Mouse (Mus musculus) left cerebral cortex, adult 8-10 months (tissue): Measurements from ENCODE around the gene Lin52. TPM values are rescaled to one million over a fixed set of nuclear protein-coding genes. Genes with fewer than 3 reads are reported as not detected.
A peak's percentile ranks its signal among the peaks of the same experiment; 100 is the strongest.
"Not testable (repeated sequence)": the region's sequence is repeated elsewhere in the genome, so short reads cannot be mapped to it uniquely, and the experiment has no call there.

Experiments
- DNase-seq, 2 experiments: peaks; one replicate each; pipeline ENCODE4 v3.0.0; 2022; ENCODE audit warnings: low spot score in 2 of 2
- total RNA-seq, 4 experiments: library from RNA; stranded (reverse); gene quantifications; 2 replicates each; pipeline ENCODE4 v1.2.4; 2022

The Lin52 gene
- total RNA-seq, 4 experiments from 2014 or later, result 23.4 to 29.7 (median 27.4) TPM

DNA sequence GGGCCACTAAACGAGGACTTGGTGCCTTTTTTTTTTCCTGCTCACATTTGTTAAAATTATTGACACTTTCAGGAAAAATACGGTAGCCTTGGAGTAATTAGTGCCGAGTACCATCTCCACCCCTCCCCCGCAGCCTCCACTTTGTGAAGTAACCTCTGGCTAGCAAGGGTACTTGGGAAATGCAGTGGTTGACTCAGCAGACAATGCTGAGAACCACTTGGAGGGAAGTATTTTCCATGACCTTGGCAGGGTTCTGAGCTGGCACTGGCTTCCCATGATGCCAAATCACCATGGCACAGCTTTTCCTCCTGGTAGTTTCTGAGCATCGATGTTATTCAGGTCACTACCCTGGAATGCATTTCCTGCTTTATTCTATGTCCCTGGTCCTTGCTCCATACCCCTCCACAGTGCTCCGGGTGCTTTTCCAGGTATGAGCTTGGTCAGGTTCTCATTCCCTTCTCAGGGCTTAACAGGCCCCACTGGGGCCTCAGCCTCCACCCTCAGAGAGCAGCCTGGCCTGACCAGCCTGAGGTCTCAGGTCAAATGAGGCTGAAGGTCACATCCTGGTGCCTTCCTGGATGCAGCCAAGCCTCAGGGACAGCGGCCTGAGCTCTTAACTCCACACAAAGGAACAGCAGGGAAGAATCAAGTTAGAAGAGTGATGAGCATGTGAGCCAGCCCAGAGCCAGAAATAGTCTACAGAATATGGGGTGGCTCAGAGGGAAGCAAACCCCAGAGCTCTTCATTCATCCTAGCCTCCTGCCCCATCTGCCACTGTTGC, 82.7 kb downstream of the Lin52 start:
- no peak for DNase-seq

DNA sequence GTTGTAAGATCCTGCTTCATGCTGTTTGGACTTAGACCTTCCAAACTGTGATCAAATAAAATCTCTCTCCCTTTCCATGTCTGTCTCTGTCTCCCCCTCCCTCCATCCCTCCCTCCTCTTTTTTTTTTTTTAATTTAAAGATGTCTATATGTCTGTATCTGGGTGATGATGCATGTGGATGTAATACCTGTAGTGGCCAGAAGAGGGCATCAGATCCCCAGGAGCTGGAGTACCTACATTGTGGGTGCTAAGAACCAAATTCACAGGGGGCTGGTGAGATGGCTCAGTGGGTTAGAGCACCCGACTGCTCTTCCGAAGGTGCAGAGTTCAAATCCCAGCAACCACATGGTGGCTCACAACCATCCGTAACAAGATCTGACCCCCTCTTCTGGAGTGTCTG, 88.3 kb downstream of the Lin52 start:
- not testable (repeated sequence) for DNase-seq

DNA sequence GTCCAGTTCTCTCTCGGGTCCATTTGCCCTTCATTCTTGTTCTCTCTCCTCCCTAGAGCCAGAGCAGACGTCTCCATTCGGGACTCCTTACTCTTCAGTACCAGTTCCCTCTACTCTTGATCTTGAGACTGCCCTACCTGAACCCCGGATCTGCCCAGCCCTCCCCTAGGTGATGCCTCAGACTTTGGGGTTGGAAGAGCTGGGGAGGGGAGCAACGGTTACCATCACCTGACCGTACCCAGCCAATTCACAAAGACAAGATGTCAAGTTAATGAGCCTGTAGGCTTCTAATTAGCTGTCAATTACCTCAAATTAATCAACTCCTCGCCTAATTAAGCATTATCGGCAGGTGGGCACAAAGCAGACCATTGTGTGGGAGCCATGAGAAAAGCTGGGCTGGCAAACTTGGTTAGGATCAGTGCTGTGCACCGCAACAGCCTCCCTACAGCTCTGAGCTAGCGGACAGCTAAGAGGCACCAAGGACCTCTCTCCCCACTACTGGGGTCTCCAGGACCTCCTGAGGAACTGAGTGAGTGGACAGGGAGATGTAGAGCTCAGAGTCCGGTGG, 90.3 kb downstream of the Lin52 start:
- no peak for DNase-seq

DNA sequence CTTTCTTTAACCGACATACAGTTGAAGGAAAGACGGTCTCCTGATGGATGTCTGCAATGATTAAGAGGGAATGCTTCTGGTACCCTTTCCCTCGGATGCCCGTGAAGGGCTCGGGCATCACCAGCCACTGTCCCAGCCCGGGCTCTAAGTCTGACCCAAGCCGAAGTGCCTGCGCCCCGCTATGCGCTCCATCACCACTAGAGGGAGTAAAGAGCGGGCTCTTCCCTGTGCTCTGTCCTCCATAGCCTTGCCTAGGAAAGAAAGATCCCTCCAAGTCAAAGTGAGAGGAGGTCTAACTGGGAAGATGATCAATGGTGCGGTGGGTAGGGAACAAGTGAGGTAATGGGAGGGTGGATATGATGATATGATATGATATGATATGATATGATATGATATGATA, 94.8 kb downstream of the Lin52 start:
- peak in 1 of 2 experiments; percentile 39 for DNase-seq

DNA sequence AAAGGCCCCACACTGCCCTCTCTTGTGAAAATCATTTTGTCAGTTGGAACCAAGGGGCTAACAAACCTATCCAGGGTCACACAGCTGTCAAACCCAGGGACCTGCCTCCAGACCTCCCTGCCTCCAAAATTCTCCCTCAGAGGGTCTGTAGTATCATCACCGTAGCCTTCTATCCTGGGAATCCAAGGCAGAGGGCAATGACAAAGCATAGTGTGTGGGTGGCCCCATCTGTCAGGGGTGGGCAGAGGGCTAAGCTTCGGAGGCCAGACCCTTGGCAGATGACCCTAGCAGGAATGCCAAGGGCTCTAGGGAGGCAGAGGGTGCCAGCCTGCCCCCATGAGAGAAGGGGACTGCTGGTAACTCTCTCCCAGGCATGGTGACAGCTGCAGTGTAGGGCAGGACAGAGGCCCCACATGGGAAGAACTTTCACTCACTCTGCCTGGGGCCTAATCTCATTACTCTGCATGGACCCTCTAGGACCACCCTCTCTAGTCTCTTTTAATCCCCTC, 95.4 kb downstream of the Lin52 start:
- no peak for DNase-seq

DNA sequence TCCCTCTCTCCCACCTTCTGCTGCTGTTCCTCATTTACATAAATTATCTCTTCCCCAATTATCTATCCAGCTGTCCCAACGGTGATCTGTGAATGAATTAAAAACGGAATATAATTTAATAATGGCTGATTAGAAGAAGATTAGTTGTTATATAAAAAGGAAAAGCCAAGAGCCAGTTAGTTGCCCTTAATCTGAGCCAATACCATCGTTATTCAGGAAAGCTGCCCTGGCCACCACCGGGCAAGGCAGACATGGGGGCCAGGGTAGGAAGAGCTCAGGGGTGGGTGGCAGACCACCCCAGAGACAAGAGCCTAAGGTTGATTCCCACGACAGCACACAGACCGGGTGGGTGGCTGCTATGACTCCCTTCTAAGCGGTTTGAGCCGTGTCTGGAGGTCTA, 97.0 kb downstream of the Lin52 start:
- DNase-seq, result no peak

DNA sequence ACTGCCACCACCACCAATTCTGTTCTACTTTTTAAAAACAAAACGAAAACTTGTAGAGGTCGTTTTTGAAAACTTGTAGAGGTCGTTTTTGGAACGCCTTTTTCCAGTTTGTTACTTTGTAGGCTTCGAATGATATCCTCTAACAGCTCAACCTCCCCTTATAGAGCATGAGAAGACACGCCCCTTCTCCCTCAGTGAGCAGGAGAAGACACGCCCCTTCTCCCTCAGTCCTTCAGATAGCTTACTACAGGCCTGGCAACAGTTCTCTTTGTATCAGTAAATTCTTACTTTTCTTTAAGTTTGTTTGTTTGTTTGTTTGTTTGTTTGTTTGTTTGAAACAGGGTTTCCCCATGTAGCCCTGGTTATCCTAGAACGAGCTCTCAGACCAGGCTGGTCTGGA, 104.0 kb downstream of the Lin52 start:
- DNase-seq, result no peak

DNA sequence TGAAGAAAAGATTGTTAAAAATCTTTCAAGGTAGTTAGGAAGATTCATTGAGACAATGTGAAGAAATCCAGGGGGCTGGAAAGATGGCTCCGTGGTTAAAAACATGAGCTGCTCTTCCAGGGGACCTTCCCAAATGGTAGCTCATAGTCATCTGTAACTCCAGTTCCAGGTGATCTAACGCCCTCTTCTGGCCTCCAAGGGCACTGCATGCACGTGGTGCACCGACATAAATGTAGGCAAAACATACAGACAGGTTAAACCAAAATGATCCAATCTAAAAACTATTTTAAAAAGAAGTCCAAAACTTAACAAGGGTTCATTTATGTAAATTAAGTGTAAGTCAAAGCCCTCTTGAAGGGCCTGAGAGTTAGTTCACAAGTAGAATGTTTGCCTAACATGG, 111.3 kb downstream of the Lin52 start:
- DNase-seq, result no peak

DNA sequence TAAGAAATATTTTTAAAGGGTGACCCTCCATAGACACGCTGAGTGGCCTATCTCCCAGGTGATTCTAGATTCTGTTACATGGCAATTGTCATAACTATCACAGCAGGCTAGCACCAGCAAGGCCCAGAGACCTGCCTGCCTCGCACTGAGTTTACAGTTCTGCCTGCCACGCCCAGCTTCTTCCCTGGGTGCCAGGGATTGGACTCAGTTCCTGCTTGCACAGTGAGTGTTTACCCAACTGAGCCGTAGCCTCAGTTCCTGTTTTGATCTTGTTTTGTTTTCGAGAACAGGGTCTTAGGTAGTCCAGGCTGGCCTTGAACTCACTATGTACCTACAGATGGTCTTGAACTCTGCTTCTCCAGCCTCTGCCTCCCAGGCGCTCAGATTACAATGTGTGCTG, 116.4 kb downstream of the Lin52 start:
- no peak for DNase-seq

DNA sequence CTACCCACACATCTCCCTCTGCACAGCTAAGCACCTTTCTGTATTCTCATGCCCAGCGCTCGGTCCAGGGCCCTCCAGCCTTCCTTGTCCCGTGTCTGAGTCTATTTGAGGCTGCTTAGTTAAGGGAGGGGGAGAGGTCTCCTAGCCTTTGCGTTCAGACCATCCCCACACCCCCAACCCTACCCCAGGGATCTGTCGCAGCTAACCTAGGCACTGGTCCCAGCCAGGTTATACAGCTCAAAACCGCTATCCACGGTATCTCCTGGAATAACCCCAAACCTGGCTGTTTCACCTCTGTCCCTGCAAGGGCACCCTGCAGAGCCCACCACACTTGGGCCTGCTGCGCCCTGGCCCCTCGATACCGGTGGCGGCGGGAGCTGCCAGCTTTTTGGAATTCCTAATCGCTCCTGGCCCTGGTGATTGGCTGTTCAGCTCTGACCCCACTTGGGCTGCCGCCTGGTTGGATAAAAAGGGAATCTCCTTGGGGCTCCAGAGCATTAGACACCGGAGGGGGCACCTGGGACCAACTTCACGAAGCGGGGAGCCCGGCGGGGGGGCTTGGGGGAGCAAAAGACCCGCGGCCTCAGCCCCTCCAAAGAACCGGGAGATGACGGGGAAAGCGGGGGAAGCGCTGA, 118.2 kb downstream of the Lin52 start, which contains the start of gene Vsx2:
Vsx2 (plus strand) TSS at position 427 of the 635 bp plus-strand sequence.
- DNase-seq, result no peak

DNA sequence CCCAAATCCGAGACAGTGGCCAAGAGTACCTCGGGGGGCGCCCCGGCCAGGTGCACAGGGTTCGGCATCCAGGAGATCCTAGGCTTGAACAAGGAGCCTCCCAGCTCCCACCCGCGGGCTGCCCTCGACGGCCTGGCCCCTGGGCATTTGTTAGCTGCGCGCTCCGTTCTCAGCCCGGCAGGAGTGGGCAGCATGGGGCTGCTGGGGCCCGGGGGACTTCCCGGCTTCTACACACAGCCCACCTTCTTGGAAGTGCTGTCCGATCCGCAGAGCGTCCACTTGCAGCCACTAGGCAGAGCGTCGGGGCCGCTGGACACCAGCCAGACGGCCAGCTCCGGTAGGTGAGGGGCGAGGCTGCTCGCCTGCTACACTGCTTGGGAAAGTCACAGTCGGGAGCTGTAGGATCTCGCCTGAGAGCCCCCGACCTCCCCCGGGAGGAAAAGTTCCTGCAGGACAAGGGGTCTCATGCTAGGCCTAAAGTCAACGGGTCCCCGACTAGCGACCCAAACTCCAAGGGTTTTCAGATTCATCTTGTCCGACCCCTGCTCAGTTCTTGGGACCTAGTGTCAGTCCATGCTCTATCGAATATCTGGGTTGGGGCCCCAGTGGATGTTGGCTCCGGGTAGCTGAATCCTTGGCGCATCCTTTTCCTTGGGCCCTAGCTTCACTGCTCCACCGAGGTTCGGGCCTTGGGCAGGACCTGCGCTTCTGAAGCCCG, 118.9 kb downstream of the Lin52 start:
- no peak for DNase-seq

DNA sequence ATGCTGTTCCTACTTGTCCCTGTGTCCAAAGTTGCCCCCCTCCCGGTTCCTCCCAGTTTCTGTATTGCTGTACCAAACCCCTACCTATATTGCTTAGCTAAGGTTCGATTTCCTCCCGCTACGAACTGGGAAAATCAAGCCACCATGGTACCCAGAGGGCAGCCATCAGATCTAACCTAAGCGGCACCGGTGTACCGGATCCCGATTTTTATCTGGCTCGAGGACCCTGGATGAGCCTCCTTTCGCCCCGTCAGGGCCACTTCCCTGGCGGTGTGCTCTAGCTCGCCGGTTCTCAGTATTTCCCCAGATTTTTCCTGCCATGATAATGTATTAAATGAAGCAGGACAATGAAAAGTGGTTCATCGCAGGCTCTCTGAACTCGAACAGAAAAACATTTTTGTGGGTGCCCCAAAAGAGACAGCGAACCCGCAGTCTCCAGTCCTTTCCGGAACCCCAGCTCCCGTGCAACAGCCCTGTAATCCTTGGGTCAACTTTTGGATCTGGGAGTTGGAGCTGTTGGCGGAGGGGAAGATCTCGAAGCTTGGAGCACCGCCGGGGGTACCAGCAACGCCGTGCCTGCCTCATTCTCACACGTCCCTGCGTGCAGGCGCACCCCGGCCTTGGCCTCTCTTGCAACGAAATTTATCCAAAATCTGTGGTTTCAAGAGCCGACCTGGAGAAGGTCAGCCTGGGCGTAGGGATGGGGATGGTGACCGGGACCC, 119.6 kb downstream of the Lin52 start:
- no peak for DNase-seq

DNA sequence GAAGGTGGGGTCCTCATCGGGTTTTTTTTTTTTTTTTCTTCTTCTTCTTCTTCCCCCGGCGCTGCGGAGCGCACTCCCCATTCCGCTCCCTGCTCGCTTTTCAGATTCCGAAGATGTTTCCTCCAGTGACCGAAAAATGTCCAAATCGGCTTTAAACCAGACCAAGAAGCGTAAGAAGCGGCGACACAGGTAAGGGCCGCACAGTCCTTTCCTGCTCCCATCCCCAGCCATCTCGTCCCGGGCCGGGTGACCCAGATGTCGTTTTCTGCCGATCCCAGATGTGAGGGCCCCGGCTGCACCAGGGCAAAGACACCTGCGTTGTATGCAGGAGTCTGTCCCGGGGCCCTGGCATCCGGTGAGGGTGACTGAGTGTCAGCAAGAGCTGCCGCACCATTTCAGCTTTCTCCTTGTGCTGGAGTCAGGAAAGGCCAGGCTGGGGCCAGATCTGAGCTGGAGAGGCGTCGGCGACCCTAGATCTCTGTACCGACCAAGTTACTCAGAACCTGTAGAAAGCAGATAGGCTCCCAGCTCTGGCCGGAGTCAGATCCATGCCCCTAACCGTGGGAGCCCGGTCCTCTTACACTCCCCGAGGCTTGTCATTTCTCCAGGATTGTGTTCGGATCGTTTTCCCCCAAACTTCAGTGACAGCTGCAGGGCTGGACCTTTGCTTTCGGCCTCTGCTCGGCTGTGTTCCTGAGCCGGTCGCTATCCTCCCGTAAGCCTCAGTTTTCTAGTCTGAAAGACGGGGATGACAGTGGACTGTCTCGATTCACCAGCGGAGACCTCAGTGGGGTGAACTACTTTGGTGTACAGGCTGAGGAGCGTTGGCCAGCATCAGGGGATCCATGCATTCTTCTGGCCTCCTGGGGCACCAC, 120.5 kb downstream of the Lin52 start:
- DNase-seq, result peak in 1 of 2 experiments; percentile 14

DNA sequence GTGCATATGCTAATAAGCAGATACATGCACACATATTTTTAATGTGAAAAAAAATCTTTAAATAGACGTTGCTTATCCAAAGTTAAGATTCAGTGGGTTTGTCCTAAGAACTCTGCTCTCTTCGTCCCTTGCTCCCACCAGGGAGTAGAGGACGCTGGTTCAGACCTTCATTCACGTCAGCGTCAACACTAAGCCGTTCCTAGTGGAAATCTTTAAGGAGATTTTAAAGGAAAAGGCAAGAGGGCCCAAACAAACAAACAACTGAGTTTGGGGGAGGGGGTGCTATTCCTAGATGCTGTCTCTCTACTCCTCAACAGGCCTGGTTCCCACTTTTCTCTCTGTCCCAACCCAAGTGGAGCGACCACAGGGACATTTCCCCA, 121.1 kb downstream of the Lin52 start:
- no peak for DNase-seq

DNA sequence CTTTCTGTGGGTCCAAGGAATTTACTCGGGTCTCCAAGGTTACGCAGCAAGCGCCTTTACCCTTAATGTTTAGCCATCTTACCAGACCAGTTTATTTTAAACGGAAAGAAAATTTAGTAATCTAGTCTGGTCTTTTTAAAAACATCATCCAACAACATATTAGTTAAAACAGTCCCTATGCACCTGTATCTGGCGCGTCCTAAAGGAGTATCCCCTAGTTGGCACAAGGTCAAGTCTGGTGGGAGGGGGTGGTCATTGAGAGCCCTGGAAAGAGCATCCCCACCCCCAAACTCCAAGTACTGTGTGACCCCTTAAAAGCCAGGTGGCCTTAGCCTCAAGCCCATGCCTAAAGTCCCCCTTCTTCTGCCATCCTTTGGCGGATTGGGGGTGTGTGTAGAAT, 121.9 kb downstream of the Lin52 start:
- DNase-seq, result no peak

DNA sequence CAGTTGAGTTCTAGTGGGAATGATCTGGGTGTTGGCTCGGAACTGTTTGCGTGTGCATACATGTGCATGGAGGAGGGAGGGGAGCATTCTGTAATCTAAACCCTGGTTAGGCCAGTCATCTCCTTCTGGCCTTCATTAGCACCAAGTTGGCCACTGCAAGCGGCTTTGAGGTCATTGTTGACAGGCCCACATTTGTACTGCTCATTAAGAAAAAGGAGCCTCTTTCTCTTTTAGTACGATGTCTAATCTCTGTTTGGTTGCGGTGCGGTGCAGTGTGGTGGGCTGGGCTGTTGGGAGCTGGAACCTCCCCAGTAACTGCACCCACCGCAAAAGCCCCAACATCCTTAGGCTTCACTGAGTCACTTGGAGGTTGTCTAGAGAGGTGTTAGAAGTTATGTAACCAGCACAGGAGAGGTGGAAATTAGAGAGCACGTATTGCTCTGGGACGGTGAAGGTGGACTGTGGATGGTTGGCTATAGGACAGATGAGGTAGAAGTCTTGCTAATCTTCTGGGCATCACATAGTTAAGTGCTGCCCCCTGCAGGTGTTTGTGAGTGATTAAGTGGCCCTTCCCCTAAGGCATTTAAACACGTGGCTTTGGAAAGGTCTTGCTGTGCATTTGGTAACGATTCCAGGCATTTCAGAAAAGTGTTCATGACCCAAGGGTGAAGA, 126.7 kb downstream of the Lin52 start:
- no peak for DNase-seq

DNA sequence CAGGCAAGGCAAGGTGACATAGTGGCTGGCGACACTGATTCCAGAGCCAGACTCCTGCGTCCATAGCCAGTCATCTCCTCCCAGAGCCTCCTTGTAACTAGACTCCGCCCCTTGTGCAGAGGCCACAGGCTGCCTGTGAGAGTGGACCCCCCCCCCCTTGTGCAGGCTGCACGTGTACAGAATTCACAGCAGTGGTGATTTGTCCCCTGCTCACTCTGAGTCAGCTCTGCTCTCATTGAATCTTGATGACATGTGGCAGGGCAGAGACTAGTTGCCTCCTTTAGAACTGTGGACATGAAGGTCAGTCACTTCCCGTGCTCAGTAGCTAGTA, 127.2 kb downstream of the Lin52 start:
- DNase-seq, result no peak

DNA sequence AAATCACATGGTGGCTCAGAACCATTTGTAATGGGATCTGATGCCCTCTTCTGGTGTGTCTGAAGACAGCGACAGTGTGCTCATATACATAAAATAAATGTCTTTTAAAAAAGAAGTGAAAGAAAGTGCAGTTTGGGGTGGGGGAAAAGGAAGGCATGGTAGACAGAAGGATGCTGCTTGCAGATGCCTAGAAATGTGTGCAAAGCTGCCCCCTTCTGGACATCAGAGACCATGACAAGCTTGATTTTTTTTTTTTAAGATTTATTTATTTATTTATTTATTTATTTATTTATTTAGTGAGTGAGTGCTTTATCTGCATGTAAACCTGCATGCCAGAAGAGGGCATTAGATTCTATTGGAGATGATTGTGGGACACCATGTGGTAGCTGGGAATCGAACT, 130.1 kb downstream of the Lin52 start:
- no peak for DNase-seq

DNA sequence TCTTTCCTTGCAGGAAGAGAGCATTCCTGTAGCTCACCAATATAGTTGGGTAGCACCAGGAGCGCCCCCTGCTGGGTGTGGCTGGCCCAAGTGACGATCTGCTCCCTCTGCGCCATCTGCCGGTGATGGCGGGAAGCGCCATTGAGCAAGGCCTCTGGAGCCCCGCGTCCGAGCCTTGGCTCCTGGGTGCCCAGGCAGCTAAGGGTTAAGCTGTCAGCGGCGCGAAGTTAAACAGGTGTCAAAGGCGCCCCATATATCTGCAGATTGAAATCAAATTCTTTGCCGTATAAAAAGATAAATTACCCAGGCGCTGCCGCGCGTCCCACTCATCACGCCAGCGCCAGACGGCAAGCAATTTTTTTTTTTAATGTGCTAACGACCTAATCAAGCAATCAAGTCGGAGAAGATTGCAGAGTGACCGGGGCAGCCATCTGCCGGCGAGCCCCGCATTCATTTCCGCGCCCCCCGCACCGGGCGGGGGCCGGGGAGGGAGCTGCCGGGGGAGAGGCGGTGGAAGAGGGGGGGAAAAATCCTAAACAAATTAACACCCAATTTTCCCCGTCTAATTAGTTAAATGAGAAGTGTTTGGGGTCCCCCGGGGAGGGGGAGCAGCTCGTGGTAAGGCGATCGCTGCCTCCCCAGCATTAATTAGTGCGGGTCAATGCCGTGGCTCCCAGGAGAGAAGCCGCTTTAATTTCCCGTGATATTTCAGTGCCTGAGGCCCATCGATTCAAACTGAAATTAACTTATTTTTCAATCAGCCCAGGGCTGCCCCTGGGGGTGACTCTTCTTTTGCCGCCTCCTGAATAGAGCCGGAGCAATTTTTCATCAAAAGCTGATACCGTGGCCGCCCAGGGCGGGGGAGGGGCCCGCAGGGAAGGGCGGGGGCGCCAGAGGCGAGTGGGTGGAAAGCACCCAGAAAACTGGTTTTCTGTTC, 138.9 kb downstream of the Lin52 start:
- peak; percentile 85 to 98 for DNase-seq
